Mouse (Mus musculus): ENCODE measurements around the gene 7530416G11Rik. TPM values are rescaled to one million over a fixed set of nuclear protein-coding genes. Genes with fewer than 3 reads are reported as not detected.

7530416G11Rik gene
- polyA plus RNA-seq, 1 experiment from 2014 or later = not detected

- DNase-seq = peak; percentile 82
- H3K9me3 ChIP-seq (ENCODE audit: low read depth, low read length) = no peaks in the 10 kb centered on the region
- no peak overlapping the region for H3K4me2 ChIP-seq
- whole genome bisulfite sequencing = 57% methylated on average over 10 of the region's 10 CpGs
- no peaks in the 10 kb centered on the region for H3K27me3 ChIP-seq (ENCODE audit: insufficient read depth, low read length)
- no peak overlapping the region for H3K27ac ChIP-seq (ENCODE audit: low read depth)
- ATAC-seq (ENCODE audit: insufficient read depth) = no peak
- TF ChIP-seq CTCF (IDR thresholded peaks at IDR 0.05; ENCODE audit: low read depth) = no peak
- H3K9ac ChIP-seq = no peak overlapping the region
- H3K4me3 ChIP-seq (ENCODE audit: low read depth, low read length) = no peak overlapping the region
- peaks cover 68% of the 10 kb centered on the region for H3K36me3 ChIP-seq (ENCODE audit: insufficient read depth)
- H3K4me1 ChIP-seq (ENCODE audit: insufficient read depth) = no peaks in the 10 kb centered on the region; the same call in 1 of the 2 replicates
Observed at GRCm38 (mm10) chr15:85464823-85465565, 38.0 kb downstream of the 7530416G11Rik start.

- H3K4me3 ChIP-seq (ENCODE audit: low read depth, low read length) = no peak overlapping the region
- H3K27ac ChIP-seq (ENCODE audit: low read depth) = no peak overlapping the region
- no peak for ATAC-seq (ENCODE audit: insufficient read depth)
- peaks cover 3% of the 10 kb centered on the region; the same call in 1 of the 2 replicates for H3K4me1 ChIP-seq (ENCODE audit: insufficient read depth)
- 35% methylated on average over 5 of the region's 5 CpGs for WGBS
- H3K36me3 ChIP-seq (ENCODE audit: insufficient read depth) = peaks cover 73% of the 10 kb centered on the region
- H3K9ac ChIP-seq = no peak overlapping the region
- no peak for TF ChIP-seq CTCF (IDR thresholded peaks at IDR 0.05; ENCODE audit: low read depth)
- no peaks in the 10 kb centered on the region for H3K27me3 ChIP-seq (ENCODE audit: insufficient read depth, low read length)
- no peak overlapping the region for H3K4me2 ChIP-seq
- no peaks in the 10 kb centered on the region for H3K9me3 ChIP-seq (ENCODE audit: low read depth, low read length)
- no peak for DNase-seq
Observed at GRCm38 (mm10) chr15:85464190-85464589, 38.8 kb downstream of the 7530416G11Rik start.

GRCm38 (mm10) chr15:85463027-85463790 lies 39.8 kb downstream of the 7530416G11Rik start:
- no peaks in the 10 kb centered on the region for H3K27me3 ChIP-seq (ENCODE audit: insufficient read depth, low read length)
- 70% methylated on average over 13 of the region's 13 CpGs for WGBS
- DNase-seq (no peak), ATAC-seq (ENCODE audit: insufficient read depth) (no peak)
- H3K4me2 ChIP-seq = no peak overlapping the region
- peaks cover 67% of the 10 kb centered on the region for H3K36me3 ChIP-seq (ENCODE audit: insufficient read depth)
- TF ChIP-seq CTCF (IDR thresholded peaks at IDR 0.05; ENCODE audit: low read depth) = no peak
- no peak overlapping the region for H3K4me3 ChIP-seq (ENCODE audit: low read depth, low read length)
- H3K9me3 ChIP-seq (ENCODE audit: low read depth, low read length) = no peaks in the 10 kb centered on the region
- H3K4me1 ChIP-seq (ENCODE audit: insufficient read depth) = peaks cover 3% of the 10 kb centered on the region; the same call in 1 of the 2 replicates
- H3K9ac ChIP-seq = no peak overlapping the region
- H3K27ac ChIP-seq (ENCODE audit: low read depth) = no peak overlapping the region

- peak overlapping the region; percentile 67; the same call in 1 of the 2 replicates for H3K27ac ChIP-seq (ENCODE audit: low read depth)
- H3K36me3 ChIP-seq (ENCODE audit: insufficient read depth) = peaks cover 66% of the 10 kb centered on the region
- no peak overlapping the region for H3K4me2 ChIP-seq
- H3K9me3 ChIP-seq (ENCODE audit: low read depth, low read length) = no peaks in the 10 kb centered on the region
- peaks cover 3% of the 10 kb centered on the region; the same call in 1 of the 2 replicates for H3K4me1 ChIP-seq (ENCODE audit: insufficient read depth)
- no peak for TF ChIP-seq CTCF (IDR thresholded peaks at IDR 0.05; ENCODE audit: low read depth)
- ATAC-seq (ENCODE audit: insufficient read depth) (no peak), DNase-seq (no peak)
- H3K27me3 ChIP-seq (ENCODE audit: insufficient read depth, low read length) = no peaks in the 10 kb centered on the region
- H3K9ac ChIP-seq = no peak overlapping the region
- 77% methylated on average over 4 of the region's 4 CpGs for WGBS
- no peak overlapping the region for H3K4me3 ChIP-seq (ENCODE audit: low read depth, low read length)
Observed at GRCm38 (mm10) chr15:85462138-85462537, 40.9 kb downstream of the 7530416G11Rik start.

GRCm38 (mm10) chr15:85461541-85461940 lies 41.5 kb downstream of the 7530416G11Rik start:
- Histone ChIP-seq H3K4me3 (ENCODE audit: low read depth, low read length) (no peak overlapping the region), H3K9me3 (ENCODE audit: low read depth, low read length) (no peaks in the 10 kb centered on the region), H3K4me1 (ENCODE audit: insufficient read depth) (peaks cover 3% of the 10 kb centered on the region; the same call in 1 of the 2 replicates), H3K27ac (ENCODE audit: low read depth) (peak overlapping the region; percentile 67), H3K4me2 (no peak overlapping the region), H3K36me3 (ENCODE audit: insufficient read depth) (peaks cover 67% of the 10 kb centered on the region), H3K27me3 (ENCODE audit: insufficient read depth, low read length) (no peaks in the 10 kb centered on the region), H3K9ac (no peak overlapping the region)
- ATAC-seq (ENCODE audit: insufficient read depth) = no peak
- no peak for TF ChIP-seq CTCF (IDR thresholded peaks at IDR 0.05; ENCODE audit: low read depth)
- 50% methylated on average over 4 of the region's 4 CpGs for WGBS
- peak; percentile 53 for DNase-seq

GRCm38 (mm10) chr15:85458631-85459082 lies 44.4 kb downstream of the 7530416G11Rik start:
- Histone ChIP-seq H3K4me3 (ENCODE audit: low read depth, low read length) (no peak overlapping the region), H3K36me3 (ENCODE audit: insufficient read depth) (peaks cover 59% of the 10 kb centered on the region), H3K4me1 (ENCODE audit: insufficient read depth) (peaks cover 3% of the 10 kb centered on the region; the same call in 1 of the 2 replicates), H3K4me2 (no peak overlapping the region), H3K9ac (no peak overlapping the region), H3K27me3 (ENCODE audit: insufficient read depth, low read length) (no peaks in the 10 kb centered on the region), H3K9me3 (ENCODE audit: low read depth, low read length) (no peaks in the 10 kb centered on the region), H3K27ac (ENCODE audit: low read depth) (peak overlapping the region; percentile 84)
- TF ChIP-seq CTCF (IDR thresholded peaks at IDR 0.05; ENCODE audit: low read depth) = no peak
- peak; percentile 58 for DNase-seq
- ATAC-seq (ENCODE audit: insufficient read depth) = peak; percentile 73
- 53% methylated on average over 4 of the region's 4 CpGs for WGBS

- Histone ChIP-seq H3K4me2 (no peak overlapping the region), H3K9me3 (ENCODE audit: low read depth, low read length) (no peaks in the 10 kb centered on the region), H3K4me1 (ENCODE audit: insufficient read depth) (peaks cover 3% of the 10 kb centered on the region; the same call in 1 of the 2 replicates), H3K27me3 (ENCODE audit: insufficient read depth, low read length) (no peaks in the 10 kb centered on the region), H3K27ac (ENCODE audit: low read depth) (0 out of 2 replicates have a peak overlapping the region, but pooled peaks have one; percentile 21), H3K9ac (no peak overlapping the region), H3K36me3 (ENCODE audit: insufficient read depth) (peaks cover 50% of the 10 kb centered on the region), H3K4me3 (ENCODE audit: low read depth, low read length) (no peak overlapping the region)
- ATAC-seq (ENCODE audit: insufficient read depth) = no peak
- TF ChIP-seq CTCF (IDR thresholded peaks at IDR 0.05; ENCODE audit: low read depth) = no peak
- DNase-seq = no peak
- 62% methylated on average over 8 of the region's 8 CpGs for WGBS
Observed at GRCm38 (mm10) chr15:85457838-85458237, 45.2 kb downstream of the 7530416G11Rik start.

All from lung, embryonic 14.5 days (tissue).